25 mouse cellular contexts compared by ENCODE assay signal in genomic region chr9:103232232-103233005, GRCm38 (mm10). TPM values are rescaled to one million over a fixed set of nuclear protein-coding genes. Genes with fewer than 3 reads are reported as not detected.
A peak's percentile ranks its signal among the peaks of the same experiment; 100 is the strongest.
DNase-seq lines count a peak whose midpoint lies in the region; ATAC-seq and TF ChIP-seq lines count a peak whose summit lies in the region.
"Had no signal": no experiment of that assay in that cellular context is flagged by ENCODE, and none has a peak within 500 bp of the region (broad histone marks: within the 10 kb centered on the region; RNA-seq: fewer than 3 reads in every experiment).

No protein-coding gene starts in this region.

- peaks cover 6% of the 10 kb centered on the region; the same call in 1 of the 2 replicates for H3K4me1 ChIP-seq in intestine, postnatal 0 days (replicated peaks; ENCODE audit: control insufficient read depth, insufficient read depth, low read length)
- H3K4me1 ChIP-seq in intestine, embryonic 16.5 days (ENCODE audit: control insufficient read depth, insufficient read depth, low read length): no peaks in the 10 kb centered on the region
- H3K4me1 ChIP-seq in liver, embryonic 16.5 days (ENCODE audit: control insufficient read depth, low read depth, low read length): peaks cover 12% of the 10 kb centered on the region
- peaks cover 25% of the 10 kb centered on the region for H3K4me1 ChIP-seq in liver, embryonic 12.5 days

- H3K27ac ChIP-seq in intestine, postnatal 0 days (ENCODE audit: low read depth, low read length): no peak overlapping the region
- no peak overlapping the region for H3K27ac ChIP-seq in intestine, embryonic 16.5 days (ENCODE audit: low read length)
- H3K27ac ChIP-seq in liver, embryonic 16.5 days (ENCODE audit: low read length): peak overlapping the region; percentile 26; the same call in 1 of the 2 replicates
- no peak overlapping the region for H3K27ac ChIP-seq in liver, embryonic 12.5 days
- H3K27ac ChIP-seq: forebrain, embryonic 10.5 days; forebrain, embryonic 13.5 days; hindbrain, embryonic 15.5 days had no signal

- DNase-seq in heart, adult 11 months: peak; percentile 84
- DNase-seq in heart, adult 8-10 months (ENCODE audit: low spot score): no peak
- DNase-seq in yolk sac, embryonic 10.5 days (ENCODE audit: low spot score): peak; percentile 7
- DNase-seq: adrenal gland, postnatal 10 days; adrenal gland, postnatal 36 days; cerebellum, adult 18-20 months; cerebellum, adult 9-10 months; cerebellum, postnatal 14 days; gastrocnemius, postnatal 10 days; gastrocnemius, postnatal 36 days; heart, adult 18-20 months; heart, postnatal 36 days had no signal

- ATAC-seq in intestine, postnatal 0 days: no peak
- no peak for ATAC-seq in intestine, embryonic 16.5 days
- ATAC-seq in liver, embryonic 16.5 days (ENCODE audit: low read depth): no peak
- ATAC-seq in liver, embryonic 12.5 days: no peak
- ATAC-seq in granulocyte monocyte progenitor cell, adult 5-6 weeks (replicated peaks; ENCODE audit: poor library complexity, severe bottlenecking): no peak
- ATAC-seq: activated CD4-positive, CD25-positive, alpha-beta regulatory T cell, adult 4 months; forebrain, embryonic 13.5 days; forebrain, embryonic 16.5 days had no signal

- 0 out of 2 replicates have a peak overlapping the region, but pooled peaks have one; percentile 3 for H3K9ac ChIP-seq in intestine, postnatal 0 days (ENCODE audit: low read depth, low read length)
- no peak overlapping the region for H3K9ac ChIP-seq in intestine, embryonic 16.5 days (ENCODE audit: low read depth, low read length)
- no peak overlapping the region for H3K9ac ChIP-seq in liver, embryonic 16.5 days (ENCODE audit: low read depth, low read length)
- H3K9ac ChIP-seq in liver, embryonic 12.5 days: no peak overlapping the region
- H3K9ac ChIP-seq: forebrain, embryonic 13.5 days; hindbrain, embryonic 15.5 days had no signal

- H3K4me3 ChIP-seq in intestine, postnatal 0 days (ENCODE audit: low read depth, low read length): no peak overlapping the region
- H3K4me3 ChIP-seq in intestine, embryonic 16.5 days (ENCODE audit: low read length): no peak overlapping the region
- H3K4me3 ChIP-seq in liver, embryonic 16.5 days (ENCODE audit: low read depth, low read length): no peak overlapping the region
- no peak overlapping the region for H3K4me3 ChIP-seq in liver, embryonic 12.5 days
- H3K4me3 ChIP-seq: forebrain, embryonic 10.5 days; forebrain, embryonic 13.5 days; hindbrain, embryonic 15.5 days had no signal

- WGBS in intestine, postnatal 0 days: 81% methylated on average over 7 of the region's 7 CpGs
- WGBS in intestine, embryonic 16.5 days: 91% methylated on average over 7 of the region's 7 CpGs
- WGBS in liver, embryonic 16.5 days (ENCODE audit: insufficient replicate concordance): 52% methylated on average over 7 of the region's 7 CpGs
- 69% methylated on average over 7 of the region's 7 CpGs for WGBS in liver, embryonic 12.5 days (ENCODE audit: insufficient replicate concordance)

- H3K27me3 ChIP-seq in intestine, postnatal 0 days (replicated peaks; ENCODE audit: control insufficient read depth, insufficient read depth, low read length): no peaks in the 10 kb centered on the region
- H3K27me3 ChIP-seq in intestine, embryonic 16.5 days (replicated peaks; ENCODE audit: control insufficient read depth, insufficient read depth, low read length): no peaks in the 10 kb centered on the region; the same call in 1 of the 2 replicates
- no peaks in the 10 kb centered on the region for H3K27me3 ChIP-seq in liver, embryonic 16.5 days (ENCODE audit: control insufficient read depth, insufficient read depth, low read depth, low read length)
- peaks cover 10% of the 10 kb centered on the region; the same call in 1 of the 2 replicates for H3K27me3 ChIP-seq in liver, embryonic 12.5 days (replicated peaks)
- H3K27me3 ChIP-seq: forebrain, embryonic 13.5 days; hindbrain, embryonic 15.5 days had no signal

- no peaks in the 10 kb centered on the region for H3K36me3 ChIP-seq in intestine, postnatal 0 days (ENCODE audit: control insufficient read depth, insufficient read depth)
- H3K36me3 ChIP-seq in intestine, embryonic 16.5 days (ENCODE audit: control insufficient read depth, insufficient read depth, low read length): no peaks in the 10 kb centered on the region
- H3K36me3 ChIP-seq in liver, embryonic 16.5 days (ENCODE audit: control insufficient read depth, insufficient read depth): no peaks in the 10 kb centered on the region
- no peaks in the 10 kb centered on the region for H3K36me3 ChIP-seq in liver, embryonic 12.5 days
- H3K36me3 ChIP-seq: forebrain, embryonic 10.5 days; hindbrain, embryonic 15.5 days had no signal

- H3K4me2 ChIP-seq in intestine, postnatal 0 days (replicated peaks; ENCODE audit: low read depth): no peak overlapping the region
- no peak overlapping the region for H3K4me2 ChIP-seq in intestine, embryonic 16.5 days (ENCODE audit: low read depth, low read length)
- no peak overlapping the region for H3K4me2 ChIP-seq in liver, embryonic 16.5 days (ENCODE audit: low read depth, low read length)
- H3K4me2 ChIP-seq in liver, embryonic 12.5 days: no peak overlapping the region
- H3K4me2 ChIP-seq: forebrain, embryonic 13.5 days; heart, embryonic 11.5 days; hindbrain, embryonic 15.5 days had no signal

- no peak for TF ChIP-seq CTCF in intestine, postnatal 0 days (IDR thresholded peaks at IDR 0.05; ENCODE audit: low read depth)

- H3K9me3 ChIP-seq in intestine, postnatal 0 days (ENCODE audit: control insufficient read depth): no peaks in the 10 kb centered on the region
- no peaks in the 10 kb centered on the region for H3K9me3 ChIP-seq in intestine, embryonic 16.5 days (ENCODE audit: control insufficient read depth, low read length)
- no peaks in the 10 kb centered on the region for H3K9me3 ChIP-seq in liver, embryonic 16.5 days (replicated peaks; ENCODE audit: control insufficient read depth, low read length)
- H3K9me3 ChIP-seq in liver, embryonic 12.5 days (replicated peaks): no peaks in the 10 kb centered on the region
- H3K9me3 ChIP-seq: forebrain, embryonic 10.5 days; forebrain, embryonic 13.5 days; hindbrain, embryonic 15.5 days had no signal

RNA-seq across cellular contexts. Expression of gene Trf, which starts 2.2 kb away (rescaled TPM):
- total RNA-seq in heart, adult 8-10 months (2022): 10 to 100 TPM; 37.9 to 56.1 (median 43.3) TPM
- 237 and 245 TPM in 2 replicates for polyA plus RNA-seq in intestine, postnatal 0 days (2015; fragmentation: Nextera tagmentation; extraction: Ambion mirVana)
- polyA plus RNA-seq in intestine, embryonic 16.5 days (2015; fragmentation: Nextera tagmentation; extraction: Ambion mirVana): 249 and 380 TPM in 2 replicates
- 18,368 and 22,262 TPM in 2 replicates for polyA plus RNA-seq in liver, embryonic 16.5 days (2015; fragmentation: Nextera tagmentation; extraction: Ambion mirVana)
- polyA plus RNA-seq in liver, embryonic 12.5 days (2016; fragmentation: Nextera tagmentation; extraction: Ambion mirVana): 2,820 and 2,901 TPM in 2 replicates
- total RNA-seq in granulocyte monocyte progenitor cell, adult 5-6 weeks (2014; fragmentation: Nextera tagmentation): 83.7 and 112 TPM in 2 replicates
- 98.7 and 115 TPM in 2 replicates for total RNA-seq in granulocyte monocyte progenitor cell, adult 5-6 weeks (2017)

RNA-seq across cellular contexts. Expression of gene Gm20425, which starts 2.3 kb away (rescaled TPM):
- 1 to 10 TPM; 5.3 to 5.9 (median 5.5) TPM for total RNA-seq in heart, adult 8-10 months (2022)
- 8.9 and 10.0 TPM in 2 replicates for polyA plus RNA-seq in intestine, postnatal 0 days (2015; fragmentation: Nextera tagmentation; extraction: Ambion mirVana)
- not detected in 2 replicates for polyA plus RNA-seq in intestine, embryonic 16.5 days (2015; fragmentation: Nextera tagmentation; extraction: Ambion mirVana)
- 1.8 and 3.4 TPM in 2 replicates for polyA plus RNA-seq in liver, embryonic 16.5 days (2015; fragmentation: Nextera tagmentation; extraction: Ambion mirVana)
- polyA plus RNA-seq in liver, embryonic 12.5 days (2016; fragmentation: Nextera tagmentation; extraction: Ambion mirVana): 4.9 and 5.2 TPM in 2 replicates
- total RNA-seq in granulocyte monocyte progenitor cell, adult 5-6 weeks (2014; fragmentation: Nextera tagmentation): 0.17 TPM in 1 of 2 replicates, not detected in the other
- 1.4 TPM in 1 of 2 replicates, not detected in the other for total RNA-seq in granulocyte monocyte progenitor cell, adult 5-6 weeks (2017)
- polyA plus RNA-seq: embryonic facial prominence, embryonic 11.5 days; forebrain, embryonic 10.5 days; forebrain, embryonic 16.5 days; heart, embryonic 14.5 days; hindbrain, embryonic 15.5 days had no signal

RNA-seq across cellular contexts. Expression of gene Srprb, which starts 30.5 kb away (rescaled TPM):
- total RNA-seq in heart, adult 8-10 months (2022): 10 to 100 TPM; 18.1 to 21.5 (median 19.1) TPM
- 20.7 and 21.4 TPM in 2 replicates for polyA plus RNA-seq in intestine, postnatal 0 days (2015; fragmentation: Nextera tagmentation; extraction: Ambion mirVana)
- 51.0 and 51.7 TPM in 2 replicates for polyA plus RNA-seq in intestine, embryonic 16.5 days (2015; fragmentation: Nextera tagmentation; extraction: Ambion mirVana)
- 16.9 and 17.2 TPM in 2 replicates for polyA plus RNA-seq in liver, embryonic 16.5 days (2015; fragmentation: Nextera tagmentation; extraction: Ambion mirVana)
- polyA plus RNA-seq in liver, embryonic 12.5 days (2016; fragmentation: Nextera tagmentation; extraction: Ambion mirVana): 30.3 and 31.5 TPM in 2 replicates
- total RNA-seq in granulocyte monocyte progenitor cell, adult 5-6 weeks (2014; fragmentation: Nextera tagmentation): 34.0 and 34.8 TPM in 2 replicates
- 24.4 and 24.6 TPM in 2 replicates for total RNA-seq in granulocyte monocyte progenitor cell, adult 5-6 weeks (2017)
